Mouse (Mus musculus) thymus, adult 2 months (tissue): Measurements from ENCODE around the gene Gpc5. TPM values are rescaled to one million over a fixed set of nuclear protein-coding genes. Genes with fewer than 3 reads are reported as not detected.

Experiments used
- DNase-seq: peaks from one replicate; pipeline ENCODE4 v3.0.0; 2021
- H3K27ac ChIP-seq: fragments of 200-500 bp; 2 replicates; pipeline ENCODE4 v1.5.1; 2012; ENCODE audit warnings: low read length, control low read depth; ENCODE audit not compliant: control insufficient read depth, insufficient read depth
- H3K27me3 ChIP-seq: fragments of 200-500 bp; 2 replicates; pipeline ENCODE4 v1.6.1; 2012; ENCODE audit warnings: mild to moderate bottlenecking, low read length, moderate library complexity, mixed read lengths; ENCODE audit not compliant: control insufficient read depth, insufficient read depth
- H3K36me3 ChIP-seq: fragments of 200-500 bp; 2 replicates; pipeline ENCODE4 v1.6.1; 2012; ENCODE audit warnings: mild to moderate bottlenecking, low read length, moderate library complexity; ENCODE audit not compliant: control insufficient read depth, insufficient read depth
- H3K4me1 ChIP-seq: fragments of 200-500 bp; replicated peaks from 2 replicates; pipeline ENCODE4 v1.6.1; 2012; ENCODE audit warnings: low read length; ENCODE audit not compliant: control insufficient read depth, insufficient read depth
- H3K4me3 ChIP-seq: fragments of 200-500 bp; 2 replicates; pipeline ENCODE4 v1.5.1; 2012; ENCODE audit warnings: mild to moderate bottlenecking, low read length, control low read depth, moderate library complexity; ENCODE audit not compliant: control insufficient read depth, insufficient read depth
- CTCF ChIP-seq: fragments of 200-500 bp; IDR thresholded peaks from 2 replicates; pipeline ENCODE4 v1.5.1; 2012; ENCODE audit warnings: mild to moderate bottlenecking, control low read depth, low read length, moderate library complexity, borderline replicate concordance; ENCODE audit not compliant: control insufficient read depth, poor library complexity, insufficient read depth; ENCODE audit errors: extremely low read depth
- POLR2A ChIP-seq: fragments of 200-500 bp; IDR thresholded peaks from 2 replicates; pipeline ENCODE4 v1.6.1; 2012; ENCODE audit warnings: mild to moderate bottlenecking, low read length, control low read depth, moderate library complexity; ENCODE audit not compliant: control insufficient read depth, poor library complexity, insufficient read depth; ENCODE audit errors: extremely low read depth
- WGBS: fragments of 180-500 bp; shearing (Covaris S2); methylation state at CpG from one replicate; pipeline ENCODE4 v1.1.7; 2018; 5-methylcytosine and 5-hydroxymethylcytosine counted together
- polyA plus RNA-seq: library from polyadenylated mRNA; depleted of rRNA; stranded (reverse); fragments of >200 nt; gene quantifications from 2 replicates; pipeline ENCODE4 v1.2.3, GENCODE M21; 2012

Gene Gpc5
- polyA plus RNA-seq, 1 experiment: 0.18 TPM

DNA sequence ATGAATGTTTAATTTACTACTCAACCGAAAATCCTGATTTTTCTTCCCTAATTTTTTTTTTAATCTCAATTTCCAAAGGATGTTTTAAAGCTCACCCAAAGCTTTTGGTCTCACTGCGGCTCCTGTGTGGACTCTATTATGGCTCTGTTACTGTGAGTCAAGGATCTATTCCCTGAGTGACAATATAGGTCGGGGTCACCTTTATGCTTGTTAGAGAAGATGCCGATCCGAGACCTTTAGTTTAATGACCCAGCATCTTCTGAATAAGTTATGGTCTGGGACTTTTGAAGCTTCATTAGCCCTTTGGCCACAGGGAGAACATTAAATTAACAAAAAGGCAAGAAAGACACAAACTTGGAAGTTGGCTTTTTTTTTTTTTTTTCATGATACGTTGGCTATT, 408.8 kb downstream of the Gpc5 start:
- no peak for DNase-seq
- Histone ChIP-seq H3K4me3 (no peak overlapping the region), H3K4me1 (no peaks in the 10 kb centered on the region), H3K27ac (no peak overlapping the region), H3K36me3 (no peaks in the 10 kb centered on the region), H3K27me3 (no peaks in the 10 kb centered on the region)
- TF ChIP-seq CTCF (no peak), POLR2A (no peak)
- 92% methylated on average over 6 of the region's 6 CpGs for WGBS

GRCm38 (mm10) chr14:115546516-115547282, 454.7 kb downstream of the Gpc5 start:
- TF ChIP-seq POLR2A (no peak), CTCF (no peak)
- no peaks in the 10 kb centered on the region for H3K36me3 ChIP-seq
- H3K4me3 ChIP-seq: no peak overlapping the region
- DNase-seq: no peak
- H3K27me3 ChIP-seq: no peaks in the 10 kb centered on the region
- WGBS: 77% methylated on average over 4 of the region's 4 CpGs
- no peak overlapping the region for H3K27ac ChIP-seq
- H3K4me1 ChIP-seq: no peaks in the 10 kb centered on the region

- Histone ChIP-seq H3K27ac (no peak overlapping the region), H3K4me3 (no peak overlapping the region), H3K27me3 (no peaks in the 10 kb centered on the region), H3K4me1 (no peaks in the 10 kb centered on the region), H3K36me3 (no peaks in the 10 kb centered on the region)
- no peak for DNase-seq
- TF ChIP-seq CTCF (no peak), POLR2A (no peak)
- WGBS: 83% methylated on average over 4 of the region's 4 CpGs
Observed at GRCm38 (mm10) chr14:115551996-115552395, 460.0 kb downstream of the Gpc5 start.

GRCm38 (mm10) chr14:115580466-115581255, 488.6 kb downstream of the Gpc5 start:
- Histone ChIP-seq H3K27me3 (no peaks in the 10 kb centered on the region), H3K27ac (no peak overlapping the region), H3K4me1 (no peaks in the 10 kb centered on the region), H3K4me3 (no peak overlapping the region), H3K36me3 (no peaks in the 10 kb centered on the region)
- DNase-seq: no peak
- TF ChIP-seq CTCF (no peak), POLR2A (no peak)
- WGBS: 89% methylated on average over 3 of the region's 3 CpGs

GRCm38 (mm10) chr14:115581256-115581633, 489.2 kb downstream of the Gpc5 start:
- no peaks in the 10 kb centered on the region for H3K4me1 ChIP-seq

GRCm38 (mm10) chr14:115600259-115601029, 508.4 kb downstream of the Gpc5 start:
- H3K27me3 ChIP-seq: no peaks in the 10 kb centered on the region
- TF ChIP-seq POLR2A: no peak
- no peak overlapping the region for H3K27ac ChIP-seq
- no peak for DNase-seq
- H3K4me1 ChIP-seq: no peaks in the 10 kb centered on the region
- no peaks in the 10 kb centered on the region for H3K36me3 ChIP-seq
- 66% methylated on average over 8 of the region's 8 CpGs for WGBS
- H3K4me3 ChIP-seq: no peak overlapping the region

More at GRCm38 (mm10) chr14:115581256-115581633, 489.2 kb downstream of the Gpc5 start:
- Histone ChIP-seq H3K36me3 (no peaks in the 10 kb centered on the region), H3K27me3 (no peaks in the 10 kb centered on the region), H3K27ac (no peak overlapping the region), H3K4me3 (no peak overlapping the region)
- DNase-seq: no peak
- WGBS: 87% methylated on average over 2 of the region's 2 CpGs
- no peak for TF ChIP-seq POLR2A
- no peak for TF ChIP-seq CTCF
